In genomic region chr10:80700732-80701131, GRCm38 (mm10) we compare ENCODE assay signal across 7 mouse cellular contexts. TPM values are rescaled to one million over a fixed set of nuclear protein-coding genes. Genes with fewer than 3 reads are reported as not detected.
DNase-seq lines count a peak whose midpoint lies in the region; ATAC-seq and TF ChIP-seq lines count a peak whose summit lies in the region.

No protein-coding gene starts in this region.

- no peaks in the 10 kb centered on the region for H3K36me3 ChIP-seq in forebrain, embryonic 11.5 days (ENCODE audit: control insufficient read depth, insufficient read depth, low read length)
- no peaks in the 10 kb centered on the region for H3K36me3 ChIP-seq in liver, embryonic 14.5 days (replicated peaks; ENCODE audit: control insufficient read depth, insufficient read depth, low read depth)
- no peaks in the 10 kb centered on the region for H3K36me3 ChIP-seq in thymus, adult 2 months (ENCODE audit: control insufficient read depth, insufficient read depth, low read length)

- peak overlapping the region; percentile 36 for H3K4me3 ChIP-seq in forebrain, embryonic 11.5 days (ENCODE audit: low read depth, low read length)
- peak overlapping the region; percentile 63 to 64 for H3K4me3 ChIP-seq in liver, embryonic 14.5 days (ENCODE audit: insufficient read depth in 1 of 2, low read depth in 2 of 2, low read length in 2 of 2)
- H3K4me3 ChIP-seq in thymus, adult 2 months (ENCODE audit: control insufficient read depth, insufficient read depth, low read length), result peak overlapping the region; percentile 52

- H3K9me3 ChIP-seq in forebrain, embryonic 11.5 days (ENCODE audit: control insufficient read depth, low read length), result no peaks in the 10 kb centered on the region
- no peaks in the 10 kb centered on the region for H3K9me3 ChIP-seq in liver, embryonic 14.5 days (ENCODE audit: control insufficient read depth, low read length)

- no peak for TF ChIP-seq CTCF in liver, embryonic 14.5 days (IDR thresholded peaks at IDR 0.05; ENCODE audit: low read depth)
- TF ChIP-seq CTCF in thymus, adult 2 months (IDR thresholded peaks at IDR 0.05; ENCODE audit: borderline replicate concordance, control insufficient read depth, extremely low read depth, insufficient read depth, low read length, poor library complexity), result no peak

- H3K9ac ChIP-seq in forebrain, embryonic 11.5 days (ENCODE audit: low read length), result no peak overlapping the region; the same call in 1 of the 2 replicates
- H3K9ac ChIP-seq in liver, embryonic 14.5 days (replicated peaks), result peak overlapping the region; percentile 53

- peaks cover 9% of the 10 kb centered on the region for H3K4me1 ChIP-seq in forebrain, embryonic 11.5 days (replicated peaks; ENCODE audit: control insufficient read depth, insufficient read depth, low read length)
- peaks cover 59 to 60% of the 10 kb centered on the region in 2 experiments for H3K4me1 ChIP-seq in liver, embryonic 14.5 days (replicated peaks; ENCODE audit: control insufficient read depth in 2 of 2, insufficient read depth in 2 of 2, low read length in 1 of 2)
- H3K4me1 ChIP-seq in thymus, adult 2 months (replicated peaks; ENCODE audit: control insufficient read depth, insufficient read depth, low read length), result peaks cover 51% of the 10 kb centered on the region

- no peak for TF ChIP-seq POLR2A in thymus, adult 2 months (IDR thresholded peaks at IDR 0.05; ENCODE audit: control insufficient read depth, extremely low read depth, insufficient read depth, low read length, poor library complexity)

- ATAC-seq in forebrain, embryonic 11.5 days (replicated peaks; ENCODE audit: low FRiP score), result no peak
- ATAC-seq in liver, embryonic 14.5 days (ENCODE audit: insufficient read depth), result no peak

- TF ChIP-seq EP300 in liver, embryonic 14.5 days (IDR thresholded peaks at IDR 0.05; ENCODE audit: low read depth), result no peak

- H3K4me2 ChIP-seq in forebrain, embryonic 11.5 days (ENCODE audit: low read depth, low read length, severe bottlenecking), result peak overlapping the region; percentile 71
- H3K4me2 ChIP-seq in liver, embryonic 14.5 days (ENCODE audit: low read depth), result peak overlapping the region; percentile 98

- peak; percentile 33 for DNase-seq in 3T3-L1 (ENCODE audit: low read depth, low spot score)
- DNase-seq in B cell, adult 2 months, result peak; percentile 56 to 60
- no peak for DNase-seq in forebrain, embryonic 11.5 days (ENCODE audit: low spot score)
- DNase-seq in liver, embryonic 14.5 days (ENCODE audit: low read depth in 3 of 3, low spot score in 3 of 3), result no peak
- peak; percentile 66 for DNase-seq in thymus, adult 2 months
- no peak for DNase-seq in testis, postnatal 14 days (ENCODE audit: low spot score)
- DNase-seq in embryo, embryonic 9.5 days (ENCODE audit: extremely low spot score), result no peak

- 59% methylated on average over 4 of the region's 4 CpGs for WGBS in forebrain, embryonic 11.5 days
- 6% methylated on average over 4 of the region's 4 CpGs for WGBS in liver, embryonic 14.5 days (ENCODE audit: insufficient replicate concordance)
- 2% methylated on average over 4 of the region's 4 CpGs for WGBS in thymus, adult 2 months

- no peaks in the 10 kb centered on the region for H3K27me3 ChIP-seq in forebrain, embryonic 11.5 days (ENCODE audit: control insufficient read depth, insufficient read depth, low read length)
- H3K27me3 ChIP-seq in liver, embryonic 14.5 days (ENCODE audit: control insufficient read depth, insufficient read depth, low read length), result no peaks in the 10 kb centered on the region
- H3K27me3 ChIP-seq in thymus, adult 2 months (ENCODE audit: control insufficient read depth, insufficient read depth, low read length), result no peaks in the 10 kb centered on the region

- H3K27ac ChIP-seq in forebrain, embryonic 11.5 days (ENCODE audit: low read depth, low read length), result no peak overlapping the region
- H3K27ac ChIP-seq in liver, embryonic 14.5 days, result peak overlapping the region; percentile 92
- peak overlapping the region; percentile 94 for H3K27ac ChIP-seq in thymus, adult 2 months (ENCODE audit: control insufficient read depth, insufficient read depth, low read length)

RNA-seq across cellular contexts. Expression of gene Mob3a, which starts 1.0 kb away (rescaled TPM):
- 57.9 and 61.1 TPM in 2 replicates for polyA plus RNA-seq in forebrain, embryonic 11.5 days (2014; fragmentation: Nextera tagmentation; extraction: Ambion mirVana)
- polyA plus RNA-seq in liver, embryonic 14.5 days (2012; rRNA removed), result 13.0 and 15.8 TPM in 2 replicates
- 14.2 and 16.0 TPM in 2 replicates for polyA plus RNA-seq in liver, embryonic 14.5 days (2014; fragmentation: Nextera tagmentation; extraction: Ambion mirVana)
- polyA plus RNA-seq in thymus, adult 2 months (2012; rRNA removed), result 252 and 261 TPM in 2 replicates

RNA-seq across cellular contexts. Expression of gene Izumo4, which starts 1.3 kb away (rescaled TPM):
- 4.8 and 7.2 TPM in 2 replicates for polyA plus RNA-seq in forebrain, embryonic 11.5 days (2014; fragmentation: Nextera tagmentation; extraction: Ambion mirVana)
- polyA plus RNA-seq in liver, embryonic 14.5 days (2012; rRNA removed), result 9.9 and 11.3 TPM in 2 replicates
- polyA plus RNA-seq in liver, embryonic 14.5 days (2014; fragmentation: Nextera tagmentation; extraction: Ambion mirVana), result 4.0 and 6.0 TPM in 2 replicates
- polyA plus RNA-seq in thymus, adult 2 months (2012; rRNA removed), result 56.4 and 66.9 TPM in 2 replicates

RNA-seq across cellular contexts. Expression of gene Mknk2, which starts 22.8 kb away (rescaled TPM):
- 85.1 and 87.0 TPM in 2 replicates for polyA plus RNA-seq in forebrain, embryonic 11.5 days (2014; fragmentation: Nextera tagmentation; extraction: Ambion mirVana)
- 59.7 and 69.1 TPM in 2 replicates for polyA plus RNA-seq in liver, embryonic 14.5 days (2012; rRNA removed)
- 58.7 and 74.3 TPM in 2 replicates for polyA plus RNA-seq in liver, embryonic 14.5 days (2014; fragmentation: Nextera tagmentation; extraction: Ambion mirVana)
- polyA plus RNA-seq in thymus, adult 2 months (2012; rRNA removed), result 606 and 621 TPM in 2 replicates

RNA-seq across cellular contexts. Expression of gene Ap3d1, which starts 41.3 kb away (rescaled TPM):
- 84.2 and 86.3 TPM in 2 replicates for polyA plus RNA-seq in forebrain, embryonic 11.5 days (2014; fragmentation: Nextera tagmentation; extraction: Ambion mirVana)
- 24.5 and 26.2 TPM in 2 replicates for polyA plus RNA-seq in liver, embryonic 14.5 days (2012; rRNA removed)
- 20.1 and 22.4 TPM in 2 replicates for polyA plus RNA-seq in liver, embryonic 14.5 days (2014; fragmentation: Nextera tagmentation; extraction: Ambion mirVana)
- polyA plus RNA-seq in thymus, adult 2 months (2012; rRNA removed), result 182 and 195 TPM in 2 replicates

RNA-seq across cellular contexts. Expression of gene Btbd2, which starts 43.9 kb away (rescaled TPM):
- polyA plus RNA-seq in forebrain, embryonic 11.5 days (2014; fragmentation: Nextera tagmentation; extraction: Ambion mirVana), result 78.3 and 97.3 TPM in 2 replicates
- polyA plus RNA-seq in liver, embryonic 14.5 days (2012; rRNA removed), result 8.2 and 11.3 TPM in 2 replicates
- polyA plus RNA-seq in liver, embryonic 14.5 days (2014; fragmentation: Nextera tagmentation; extraction: Ambion mirVana), result 8.6 and 12.0 TPM in 2 replicates
- 94.7 and 103 TPM in 2 replicates for polyA plus RNA-seq in thymus, adult 2 months (2012; rRNA removed)

Comparison
In these comparisons a context has a peak if more than half of its experiments do, and no peak if none do; other contexts are left out.
1. DNase-seq: peak in 3T3-L1 (single experiment), B cell, adult 2 months (2 of 2) and thymus, adult 2 months (single experiment); none in forebrain, embryonic 11.5 days (single experiment), liver, embryonic 14.5 days (0 of 3), testis, postnatal 14 days (single experiment) and embryo, embryonic 9.5 days (single experiment).
2. Peak in every context shown above with its lines, with median percentiles within 50 percentile points of each other: H3K4me3 ChIP-seq.